Mouse (Mus musculus) heart, embryonic 16.5 days (tissue): ENCODE measurements around the gene Serpinb1c. TPM values are rescaled to one million over a fixed set of nuclear protein-coding genes. Genes with fewer than 3 reads are reported as not detected.

Source experiments
- ATAC-seq: fragments of 200-750 bp; cut with Nextera tagmentation; replicated peaks from 2 replicates; pipeline ENCODE4 v1.8.0; 2017; ENCODE audit warnings: moderate number of reproducible peaks; ENCODE audit not compliant: insufficient read depth, low FRiP score; ENCODE audit errors: extremely low read depth
- H3K27ac ChIP-seq: fragments of 300-500 bp; sonication (generic); 2 replicates; pipeline ENCODE4 v1.5.1; 2014; ENCODE audit warnings: mild to moderate bottlenecking, low read length, control low read depth, moderate library complexity
- H3K27me3 ChIP-seq: fragments of 300-500 bp; sonication (generic); 2 replicates; pipeline ENCODE4 v1.6.1; 2014; ENCODE audit warnings: low read length, mixed read lengths; ENCODE audit not compliant: control insufficient read depth, insufficient read depth
- H3K36me3 ChIP-seq: fragments of 300-500 bp; sonication (generic); 2 replicates; pipeline ENCODE4 v1.6.1; 2014; ENCODE audit not compliant: control insufficient read depth, insufficient read depth
- H3K4me1 ChIP-seq: fragments of 300-500 bp; sonication (generic); 2 replicates; pipeline ENCODE4 v1.6.1; 2014; ENCODE audit warnings: low read length, mixed read lengths; ENCODE audit not compliant: control insufficient read depth, insufficient read depth
- H3K4me2 ChIP-seq: fragments of 300-500 bp; sonication (generic); 2 replicates; pipeline ENCODE4 v1.6.1; 2014; ENCODE audit warnings: low read depth, mild to moderate bottlenecking, control low read depth, low read length
- H3K4me3 ChIP-seq: fragments of 300-500 bp; sonication (generic); 2 replicates; pipeline ENCODE4 v1.5.1; 2014; ENCODE audit warnings: mild to moderate bottlenecking, control low read depth, low read length
- H3K9ac ChIP-seq: fragments of 300-500 bp; sonication (generic); 2 replicates; pipeline ENCODE4 v1.6.1; 2014; ENCODE audit warnings: low read length, control low read depth
- H3K9me3 ChIP-seq: fragments of 300-500 bp; sonication (generic); replicated peaks from 2 replicates; pipeline ENCODE4 v1.6.1; 2016; ENCODE audit warnings: low read length; ENCODE audit not compliant: control insufficient read depth
- WGBS: fragments of 180-500 bp; shearing (Covaris S2); extraction: QIAGEN DNeasy Blood & Tissue Kit; methylation state at CpG from one replicate; pipeline ENCODE4 v1.1.7; 2014; 5-methylcytosine and 5-hydroxymethylcytosine counted together
- polyA plus RNA-seq: library from polyadenylated mRNA; unstranded; fragments of >200 nt; fragmentation: Nextera tagmentation; extraction: Ambion mirVana; gene quantifications from 2 replicates; pipeline ENCODE4 v1.2.1, GENCODE M21; 2015

The Serpinb1c gene
- polyA plus RNA-seq, 1 experiment from 2014 or later: 0.29 TPM

DNA sequence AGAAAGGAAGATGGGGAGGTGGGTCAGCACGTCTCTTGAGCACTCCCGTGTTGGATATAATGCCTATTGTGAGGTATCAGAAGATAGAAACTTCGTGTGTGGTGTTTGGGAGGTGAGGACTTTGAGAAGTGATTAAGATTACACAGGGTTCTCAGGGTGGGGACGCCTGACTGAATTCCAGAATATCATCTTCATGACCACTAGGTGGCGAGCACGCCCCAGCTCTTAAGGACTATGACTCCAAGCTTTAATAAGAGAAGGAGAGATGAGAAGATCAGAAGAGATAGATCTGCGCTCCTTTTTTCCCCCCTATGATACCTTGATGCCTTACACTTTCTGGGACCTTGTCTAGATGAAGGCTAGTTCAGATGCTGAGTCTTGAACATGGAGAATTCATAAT is 46.0 kb downstream of the Serpinb1c start:
- no peaks in the 10 kb centered on the region for H3K27me3 ChIP-seq
- H3K27ac ChIP-seq: no peak overlapping the region
- 9% methylated on average over 7 of the region's 7 CpGs for WGBS
- no peaks in the 10 kb centered on the region for H3K9me3 ChIP-seq
- peaks cover 5% of the 10 kb centered on the region for H3K4me1 ChIP-seq
- 0 out of 2 replicates have a peak, but pooled peaks have one; percentile 70 for ATAC-seq
- no peak overlapping the region for H3K9ac ChIP-seq
- no peak overlapping the region for H3K4me3 ChIP-seq
- H3K36me3 ChIP-seq: no peaks in the 10 kb centered on the region
- H3K4me2 ChIP-seq: no peak overlapping the region

DNA sequence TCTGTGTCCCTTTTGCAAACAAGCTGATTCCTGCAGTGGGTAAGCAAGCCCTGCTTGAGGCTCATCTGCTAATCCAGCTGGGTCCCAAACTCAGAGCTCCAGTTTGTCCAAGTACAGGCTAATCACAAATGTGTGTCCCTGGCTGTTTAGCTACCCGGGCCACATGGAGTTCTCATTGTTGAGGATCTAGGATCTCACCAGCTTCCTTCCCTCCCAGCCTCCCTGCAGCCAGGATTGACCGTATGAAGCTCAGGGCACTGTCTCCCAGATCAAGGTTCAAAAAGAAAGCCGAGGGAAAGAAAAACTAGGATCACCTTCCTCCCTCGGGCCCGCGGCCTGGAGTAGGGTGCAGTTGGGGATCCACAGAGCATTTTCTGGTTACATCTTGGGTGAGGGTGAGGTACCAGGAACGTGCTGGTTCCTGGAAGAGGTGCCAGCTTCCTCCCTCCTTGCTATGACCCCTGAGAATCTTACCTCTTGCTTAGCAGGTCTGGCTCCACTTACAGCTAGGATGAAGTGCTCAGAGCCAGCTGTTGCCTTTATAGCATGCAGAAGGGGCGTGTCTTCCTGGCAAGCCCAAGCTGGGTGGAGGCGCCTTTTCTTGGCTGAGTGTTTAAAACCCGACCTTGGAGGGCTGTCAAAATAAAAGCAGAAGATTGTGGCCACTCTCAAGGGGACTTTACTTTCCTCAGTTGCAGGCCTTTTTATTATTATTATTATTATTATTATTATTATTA is 47.2 kb downstream of the Serpinb1c start, which contains the start of gene Serpinb1a:
Serpinb1a (minus strand) TSS at position 518 of the 737 bp plus-strand sequence.
- peak within 1 kb of the TSS; percentile 11; the same call in 1 of the 2 replicates for H3K4me2 ChIP-seq
- no peaks in the 10 kb centered on the region for H3K27me3 ChIP-seq
- no peaks in the 10 kb centered on the region for H3K9me3 ChIP-seq
- ATAC-seq: peak; percentile 69; the same call in 1 of the 2 replicates
- H3K4me1 ChIP-seq: peaks cover 5% of the 10 kb centered on the region
- 52% methylated on average over 10 of the region's 10 CpGs for WGBS
- H3K27ac ChIP-seq: no peak within 1 kb of the TSS
- H3K9ac ChIP-seq: no peak within 1 kb of the TSS
- H3K4me3 ChIP-seq: 0 out of 2 replicates have a peak within 1 kb of the TSS, but pooled peaks have one; percentile 2
- no peaks in the 10 kb centered on the region for H3K36me3 ChIP-seq

DNA sequence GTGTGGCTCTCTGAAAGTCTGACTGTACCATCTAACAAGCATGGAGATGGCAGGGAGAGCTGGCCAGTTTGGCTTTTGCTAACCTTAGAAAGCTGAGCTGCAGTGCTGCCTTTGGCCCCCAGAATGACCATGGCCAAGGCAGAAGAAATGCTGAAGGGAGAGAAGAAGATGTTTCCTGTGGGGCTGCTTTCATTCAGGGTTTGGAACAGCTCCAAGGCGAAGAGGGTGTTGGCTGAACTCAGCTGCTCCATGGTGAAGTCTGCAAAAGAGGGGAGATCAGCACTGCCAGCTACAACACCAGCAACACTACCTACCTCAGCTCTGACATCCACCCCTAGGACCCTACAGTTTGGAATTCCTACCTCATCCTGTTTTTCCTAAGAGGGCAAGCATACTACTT is 47.9 kb downstream of the Serpinb1c start:
- Histone ChIP-seq H3K9ac (no peak overlapping the region), H3K4me1 (peaks cover 5% of the 10 kb centered on the region), H3K9me3 (no peaks in the 10 kb centered on the region), H3K4me2 (0 out of 2 replicates have a peak overlapping the region, but pooled peaks have one; percentile 11), H3K27ac (no peak overlapping the region), H3K4me3 (no peak overlapping the region), H3K36me3 (no peaks in the 10 kb centered on the region), H3K27me3 (no peaks in the 10 kb centered on the region)
- ATAC-seq: no peak; the same call in 1 of the 2 replicates
- 50% methylated on average over 1 of the region's 1 CpGs for WGBS

DNA sequence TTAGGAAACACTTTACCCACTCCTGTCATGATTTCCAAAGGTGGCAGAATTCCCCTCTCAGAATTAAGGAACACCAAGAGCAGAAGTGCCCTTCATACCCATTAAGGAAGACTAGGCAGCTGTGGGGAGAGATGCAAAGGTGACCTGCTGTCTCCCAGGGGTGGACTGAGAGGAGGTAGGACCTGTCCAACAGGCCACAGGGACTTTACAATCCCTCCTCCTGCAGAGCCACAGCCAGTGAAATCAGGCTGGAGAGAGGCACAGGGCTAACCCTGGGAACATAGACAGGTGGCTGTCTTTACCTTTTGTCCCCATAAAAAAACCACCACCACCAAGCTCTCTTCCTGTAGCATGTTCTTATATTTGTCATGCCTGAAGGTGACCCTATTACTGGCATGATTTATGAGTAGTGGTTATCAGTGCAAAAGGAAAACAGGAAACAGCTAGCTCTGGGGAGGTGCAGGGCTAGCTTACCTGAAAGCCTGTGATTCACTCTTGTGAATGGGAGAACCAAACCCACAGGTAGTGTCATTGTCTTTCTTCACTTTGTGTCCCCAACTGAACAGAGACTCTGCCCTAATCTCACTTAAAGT is 48.4 kb downstream of the Serpinb1c start:
- no peak for ATAC-seq
- Histone ChIP-seq H3K9me3 (no peaks in the 10 kb centered on the region), H3K36me3 (no peaks in the 10 kb centered on the region), H3K4me3 (no peak overlapping the region), H3K9ac (no peak overlapping the region), H3K27ac (peak overlapping the region; percentile 5; the same call in 1 of the 2 replicates), H3K4me2 (no peak overlapping the region), H3K27me3 (no peaks in the 10 kb centered on the region), H3K4me1 (peaks cover 5% of the 10 kb centered on the region)

DNA sequence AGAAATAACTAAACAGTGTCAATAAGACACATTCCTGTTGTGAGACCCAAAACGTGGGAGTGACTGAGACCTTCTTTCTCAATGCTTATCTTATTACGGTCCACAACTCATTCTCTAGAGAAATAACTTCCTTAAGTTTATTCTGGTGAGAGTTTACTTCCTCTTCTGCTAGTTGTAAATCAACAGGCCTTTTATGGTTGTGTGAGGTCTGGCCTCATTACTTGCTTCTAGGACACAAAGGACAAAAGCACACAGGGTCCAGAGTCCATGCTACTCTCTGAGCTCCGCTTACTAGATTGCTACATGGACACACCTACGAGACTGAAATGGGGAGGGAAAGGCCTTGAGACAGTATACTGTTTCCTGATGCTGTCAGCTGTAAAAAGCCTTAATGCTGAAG is 48.9 kb downstream of the Serpinb1c start:
- Histone ChIP-seq H3K36me3 (no peaks in the 10 kb centered on the region), H3K4me2 (no peak overlapping the region), H3K9ac (no peak overlapping the region), H3K9me3 (no peaks in the 10 kb centered on the region), H3K4me1 (peaks cover 5% of the 10 kb centered on the region), H3K27ac (peak overlapping the region; percentile 5; the same call in 1 of the 2 replicates), H3K4me3 (no peak overlapping the region), H3K27me3 (no peaks in the 10 kb centered on the region)
- WGBS: 44% methylated on average over 4 of the region's 4 CpGs
- no peak for ATAC-seq

DNA sequence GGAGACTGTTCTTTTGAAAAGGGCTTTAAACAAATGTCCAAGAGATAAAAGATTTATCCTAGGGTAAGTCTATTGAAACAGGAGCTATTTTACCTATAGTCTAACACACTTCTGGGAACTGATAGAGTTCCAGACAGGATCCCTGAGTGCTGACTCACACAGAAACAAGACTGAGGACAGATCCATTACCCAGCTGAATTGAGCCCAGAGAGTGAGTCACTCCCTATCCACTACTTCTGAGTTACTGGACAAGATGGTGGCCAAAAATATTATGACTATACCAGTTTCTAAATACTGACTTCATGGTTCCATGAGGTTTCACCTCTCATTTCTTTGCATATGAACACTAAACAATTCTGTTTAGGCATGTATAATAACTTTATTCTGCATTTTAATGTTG is 51.8 kb downstream of the Serpinb1c start:
- no peak overlapping the region for H3K9ac ChIP-seq
- H3K36me3 ChIP-seq: no peaks in the 10 kb centered on the region
- H3K4me3 ChIP-seq: no peak overlapping the region
- no peaks in the 10 kb centered on the region for H3K9me3 ChIP-seq
- no peak for ATAC-seq
- no peak overlapping the region for H3K27ac ChIP-seq
- H3K4me2 ChIP-seq: no peak overlapping the region
- H3K4me1 ChIP-seq: peaks cover 3% of the 10 kb centered on the region
- H3K27me3 ChIP-seq: no peaks in the 10 kb centered on the region

DNA sequence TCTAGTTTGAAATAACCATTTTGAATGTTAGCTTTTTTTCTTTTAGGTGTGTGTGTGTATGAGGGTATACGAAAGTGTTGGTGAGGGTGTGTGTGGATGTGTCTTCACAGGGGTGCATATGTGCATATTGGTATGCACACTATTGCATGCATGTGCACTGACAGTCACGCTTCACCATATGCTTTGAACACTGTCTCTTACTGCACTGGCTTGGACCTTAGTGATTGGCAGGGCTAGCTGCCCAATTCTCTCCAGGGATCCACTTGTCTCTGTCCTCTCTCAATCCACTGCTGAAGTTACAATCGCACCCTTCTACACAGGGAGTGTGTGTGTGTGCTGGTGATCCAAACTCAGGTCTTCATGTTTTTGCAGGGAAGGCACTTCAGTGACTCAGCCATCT is 56.7 kb downstream of the Serpinb1c start:
- 78% methylated on average over 3 of the region's 3 CpGs for WGBS
- Histone ChIP-seq H3K9ac (no peak overlapping the region), H3K27ac (no peak overlapping the region), H3K4me1 (no peaks in the 10 kb centered on the region), H3K27me3 (no peaks in the 10 kb centered on the region), H3K4me2 (no peak overlapping the region), H3K4me3 (no peak overlapping the region), H3K36me3 (no peaks in the 10 kb centered on the region), H3K9me3 (no peaks in the 10 kb centered on the region)
- ATAC-seq: no peak

DNA sequence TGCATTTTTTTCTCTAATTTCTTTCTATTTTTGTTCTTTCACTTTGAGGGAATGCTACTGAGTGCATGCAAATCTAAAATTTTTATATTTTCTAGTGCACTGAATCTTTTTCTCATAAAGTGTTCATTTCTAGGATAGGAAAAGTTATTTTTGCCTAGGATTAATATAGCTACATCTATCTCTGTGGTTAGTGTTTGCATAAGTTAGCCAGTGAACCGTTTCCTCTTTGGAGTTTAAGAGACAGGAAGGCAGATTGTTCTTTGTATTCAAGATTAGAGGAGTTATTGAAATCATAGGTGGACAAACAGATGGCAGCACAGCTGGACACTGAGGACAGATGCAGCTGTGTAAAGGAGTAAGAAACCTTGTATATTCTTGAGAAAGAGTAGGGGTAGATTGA is 58.7 kb downstream of the Serpinb1c start:
- Histone ChIP-seq H3K36me3 (no peaks in the 10 kb centered on the region), H3K4me2 (no peak overlapping the region), H3K4me3 (no peak overlapping the region), H3K4me1 (no peaks in the 10 kb centered on the region), H3K27me3 (no peaks in the 10 kb centered on the region), H3K9ac (no peak overlapping the region), H3K27ac (no peak overlapping the region), H3K9me3 (no peaks in the 10 kb centered on the region)
- no peak for ATAC-seq
- 47% methylated on average over 1 of the region's 1 CpGs for WGBS

DNA sequence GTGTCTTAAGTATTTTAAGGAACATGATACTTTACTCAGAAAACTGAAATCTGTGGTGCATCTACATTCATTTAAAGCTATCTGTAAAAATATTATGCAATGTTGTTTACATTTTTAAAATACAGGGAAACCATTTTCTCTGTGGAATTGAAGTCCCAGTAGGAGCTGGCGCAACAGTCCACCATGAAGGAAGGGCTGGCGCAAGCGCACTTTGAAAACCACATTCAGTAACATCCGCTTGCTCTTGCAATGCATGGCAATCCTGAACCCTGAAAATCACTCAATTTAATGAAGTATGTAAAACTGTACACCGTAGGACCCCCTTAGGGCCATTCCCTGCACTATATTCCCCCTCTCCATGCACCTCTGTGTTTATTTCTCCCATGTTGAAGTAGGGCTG is 63.5 kb downstream of the Serpinb1c start:
- 92% methylated on average over 5 of the region's 5 CpGs for WGBS
- no peaks in the 10 kb centered on the region for H3K27me3 ChIP-seq
- no peaks in the 10 kb centered on the region for H3K36me3 ChIP-seq
- no peak overlapping the region for H3K27ac ChIP-seq
- H3K9ac ChIP-seq: no peak overlapping the region
- ATAC-seq: no peak
- H3K9me3 ChIP-seq: no peaks in the 10 kb centered on the region
- 0 out of 2 replicates have a peak, but pooled peaks cover 4% of the 10 kb centered on the region for H3K4me1 ChIP-seq
- no peak overlapping the region for H3K4me3 ChIP-seq
- H3K4me2 ChIP-seq: no peak overlapping the region
